ENCODE assay signal across 29 mouse cellular contexts in genomic region chr11:49803801-49804200, GRCm38 (mm10).
"Had no signal": no experiment of that assay in that cellular context is flagged by ENCODE, and none has a peak within 500 bp of the region (broad histone marks: within the 10 kb centered on the region; RNA-seq: fewer than 3 reads in every experiment).

No protein-coding gene starts in this region.

- H3K4me1 ChIP-seq: heart, embryonic 13.5 days; heart, embryonic 15.5 days; intestine, embryonic 15.5 days; liver, embryonic 15.5 days had no signal

- DNase-seq: gastrocnemius, postnatal 14 days; gastrocnemius, postnatal 36 days; heart, adult 11 months; heart, adult 2 months; heart, postnatal 14 days; heart, postnatal 4 days; kidney, adult 18-20 months; kidney, adult 8-10 months; kidney, postnatal 10 days; kidney, postnatal 25 days; kidney, postnatal 4 days; liver; liver, embryonic 13.5 days; liver, postnatal 0 days had no signal

- H3K4me2 ChIP-seq: heart, embryonic 11.5 days; heart, embryonic 13.5 days; heart, embryonic 15.5 days; hindbrain, embryonic 12.5 days; hindbrain, embryonic 14.5 days; intestine, embryonic 15.5 days; limb, embryonic 12.5 days; liver, embryonic 11.5 days; liver, embryonic 13.5 days; liver, embryonic 15.5 days had no signal

- H3K36me3 ChIP-seq: heart, embryonic 15.5 days; intestine, embryonic 15.5 days; liver, embryonic 13.5 days; liver, embryonic 15.5 days had no signal

- H3K27me3 ChIP-seq: heart, embryonic 13.5 days; heart, embryonic 15.5 days; hindbrain, embryonic 12.5 days; intestine, embryonic 15.5 days; limb, embryonic 12.5 days; liver, embryonic 13.5 days; liver, embryonic 15.5 days had no signal

- H3K9ac ChIP-seq: heart, embryonic 13.5 days; heart, embryonic 15.5 days; hindbrain, embryonic 12.5 days; hindbrain, embryonic 14.5 days; intestine, embryonic 15.5 days; limb, embryonic 12.5 days; liver, embryonic 13.5 days; liver, embryonic 15.5 days; liver, postnatal 0 days had no signal

- H3K4me3 ChIP-seq: heart, adult 2 months; heart, embryonic 13.5 days; heart, embryonic 15.5 days; hindbrain, embryonic 10.5 days; hindbrain, embryonic 12.5 days; intestine, embryonic 15.5 days; layer of hippocampus, adult 2 months; left cerebral cortex, adult 2 months; limb, embryonic 10.5 days; limb, embryonic 12.5 days; liver, embryonic 13.5 days; liver, embryonic 15.5 days had no signal

- H3K9me3 ChIP-seq: heart, embryonic 13.5 days; heart, embryonic 15.5 days; hindbrain, embryonic 10.5 days; hindbrain, embryonic 12.5 days; intestine, embryonic 15.5 days; limb, embryonic 10.5 days; limb, embryonic 12.5 days; liver, embryonic 13.5 days; liver, embryonic 15.5 days had no signal

- H3K27ac ChIP-seq: heart, adult 2 months; heart, embryonic 13.5 days; heart, embryonic 15.5 days; hindbrain, embryonic 10.5 days; hindbrain, embryonic 12.5 days; hindbrain, embryonic 14.5 days; intestine, embryonic 15.5 days; layer of hippocampus, adult 2 months; left cerebral cortex, adult 2 months; limb, embryonic 10.5 days; limb, embryonic 12.5 days; liver, embryonic 13.5 days; liver, embryonic 15.5 days had no signal

- ATAC-seq: hindbrain, embryonic 16.5 days; inflammation-experienced regulatory T-cells, adult 6 months; intestine, embryonic 15.5 days; liver, postnatal 0 days had no signal
